ENCODE assay signal across 16 mouse cellular contexts in the genomic region with DNA sequence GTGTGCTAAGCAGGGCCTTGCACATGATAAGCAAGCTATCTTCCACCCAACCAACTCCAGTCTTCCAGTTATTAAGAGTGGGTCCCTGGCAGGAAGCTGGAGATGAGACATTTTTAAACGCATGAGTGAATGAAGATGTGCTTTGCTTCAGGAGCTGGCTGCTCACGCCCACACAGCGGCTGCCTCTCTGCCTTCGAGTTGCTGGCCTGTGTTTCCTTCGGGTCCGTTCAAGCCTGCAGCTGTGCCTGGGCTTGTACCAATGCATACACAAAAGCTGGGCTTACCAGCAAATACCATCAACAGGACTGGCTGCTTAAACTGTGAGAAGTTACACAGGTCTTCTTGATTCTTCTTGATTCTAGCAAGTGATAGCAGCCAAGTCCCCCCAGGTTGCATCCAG.
DNase-seq lines count a peak whose midpoint lies in the region; ATAC-seq and TF ChIP-seq lines count a peak whose summit lies in the region.
"Had no signal": no experiment of that assay in that cellular context is flagged by ENCODE, and none has a peak within 500 bp of the region (broad histone marks: within the 10 kb centered on the region; RNA-seq: fewer than 3 reads in every experiment).

No protein-coding gene starts in this region.

- H3K36me3 ChIP-seq in forebrain, embryonic 11.5 days (ENCODE audit: control insufficient read depth, insufficient read depth, low read length): no peaks in the 10 kb centered on the region
- H3K36me3 ChIP-seq: hindbrain, embryonic 15.5 days; limb, embryonic 12.5 days; liver, embryonic 15.5 days; midbrain, embryonic 10.5 days; neural tube, embryonic 13.5 days had no signal

- intact Hi-C loops in left cerebral cortex, postnatal 4 days (cut with DNase I): no loop called here
- intact Hi-C loops in left cerebral cortex, adult 2 months (cut with DNase I): no loop called here

- ATAC-seq in frontal cortex, adult (ENCODE audit: low TSS enrichment): peak; percentile 92
- ATAC-seq in forebrain, embryonic 11.5 days (replicated peaks; ENCODE audit: low FRiP score): no peak
- ATAC-seq: intestine, postnatal 0 days had no signal

- H3K27me3 ChIP-seq in forebrain, embryonic 11.5 days (ENCODE audit: control insufficient read depth, insufficient read depth, low read length): no peaks in the 10 kb centered on the region
- H3K27me3 ChIP-seq: hindbrain, embryonic 15.5 days; limb, embryonic 12.5 days; liver, embryonic 15.5 days; neural tube, embryonic 13.5 days had no signal

- no peak overlapping the region for H3K4me2 ChIP-seq in forebrain, embryonic 11.5 days (ENCODE audit: low read depth, low read length, severe bottlenecking)
- H3K4me2 ChIP-seq: hindbrain, embryonic 15.5 days; limb, embryonic 12.5 days; liver, embryonic 15.5 days; neural tube, embryonic 13.5 days had no signal

- TF ChIP-seq CTCF in left cerebral cortex, adult 2 months (IDR thresholded peaks at IDR 0.05): no peak

- no peak overlapping the region for H3K27ac ChIP-seq in left cerebral cortex, adult 2 months
- H3K27ac ChIP-seq in forebrain, embryonic 11.5 days (ENCODE audit: low read depth, low read length): no peak overlapping the region
- H3K27ac ChIP-seq: hindbrain, embryonic 15.5 days; limb, embryonic 12.5 days; liver, embryonic 15.5 days; midbrain, embryonic 10.5 days; neural tube, embryonic 13.5 days had no signal

- H3K4me3 ChIP-seq in left cerebral cortex, adult 2 months: no peak overlapping the region
- H3K4me3 ChIP-seq in forebrain, embryonic 11.5 days (ENCODE audit: low read depth, low read length): no peak overlapping the region
- H3K4me3 ChIP-seq: hindbrain, embryonic 15.5 days; limb, embryonic 12.5 days; liver, embryonic 15.5 days; midbrain, embryonic 10.5 days; neural tube, embryonic 13.5 days had no signal

- no peaks in the 10 kb centered on the region for H3K4me1 ChIP-seq in forebrain, embryonic 11.5 days (replicated peaks; ENCODE audit: control insufficient read depth, insufficient read depth, low read length)
- H3K4me1 ChIP-seq: limb, embryonic 12.5 days; liver, embryonic 15.5 days had no signal

- peak; percentile 8 for DNase-seq in left cerebral cortex, adult 11 months (ENCODE audit: low spot score)
- DNase-seq in left cerebral cortex, postnatal 4 days: no peak
- DNase-seq in left cerebral cortex, adult 2 months (ENCODE audit: extremely low spot score in 1 of 2, low spot score in 2 of 2): peak; percentile 42 to 46
- peak; percentile 57 for DNase-seq in right cerebral cortex, postnatal 14 days
- no peak for DNase-seq in cerebellum, adult 8-10 months
- DNase-seq in forebrain, embryonic 11.5 days (ENCODE audit: low spot score): no peak
- DNase-seq: cerebellum, adult 9-11 months; heart, adult 18-20 months; thymus, adult 18-20 months had no signal

- H3K9me3 ChIP-seq in forebrain, embryonic 11.5 days (ENCODE audit: control insufficient read depth, low read length): no peaks in the 10 kb centered on the region
- H3K9me3 ChIP-seq: hindbrain, embryonic 15.5 days; limb, embryonic 12.5 days; liver, embryonic 15.5 days; midbrain, embryonic 10.5 days; neural tube, embryonic 13.5 days had no signal

- no peak overlapping the region for H3K9ac ChIP-seq in forebrain, embryonic 11.5 days (ENCODE audit: low read length)
- H3K9ac ChIP-seq: hindbrain, embryonic 15.5 days; limb, embryonic 12.5 days; liver, embryonic 15.5 days; neural tube, embryonic 13.5 days had no signal

- WGBS in forebrain, embryonic 11.5 days: 80% methylated on average over 6 of the region's 6 CpGs

Comparison
In these comparisons a context has a peak if more than half of its experiments do, and no peak if none do; other contexts are left out.
1. DNase-seq: peak in left cerebral cortex, adult 11 months (single experiment), left cerebral cortex, adult 2 months (2 of 2) and right cerebral cortex, postnatal 14 days (single experiment); none in left cerebral cortex, postnatal 4 days (single experiment), cerebellum, adult 8-10 months (single experiment) and forebrain, embryonic 11.5 days (single experiment).